Mouse (Mus musculus) ES-E14 (cell line): Measurements from ENCODE around the gene Cdipt.

Source experiments
- CHD2 ChIP-seq: IDR thresholded peaks from 2 replicates; pipeline ENCODE4 v1.6.1; 2014; ENCODE audit warnings: mild to moderate bottlenecking, low read depth, low read length, inconsistent platforms
- HCFC1 ChIP-seq: IDR thresholded peaks from 2 replicates; pipeline ENCODE4 v1.6.1; 2012; ENCODE audit warnings: low read length, inconsistent platforms, borderline replicate concordance; ENCODE audit not compliant: insufficient read depth
- ZC3H11A ChIP-seq: IDR thresholded peaks from 2 replicates; pipeline ENCODE4 v1.6.1; 2012; ENCODE audit warnings: low read depth, mild to moderate bottlenecking, inconsistent platforms, low read length, borderline replicate concordance
- ZNF384 ChIP-seq: IDR thresholded peaks from 2 replicates; pipeline ENCODE4 v1.6.1; 2012; ENCODE audit warnings: low read depth, low read length, inconsistent platforms

GRCm38 (mm10) chr7:126961095-126961494 lies 14.6 kb upstream of the Cdipt start:
- TF ChIP-seq HCFC1, result no peak
- no peak for TF ChIP-seq ZC3H11A
- TF ChIP-seq CHD2, result no peak
- TF ChIP-seq ZNF384, result no peak
